Mouse (Mus musculus) ovary, adult 18-20 months (tissue): ENCODE results near the gene Ccdc153.
A peak's percentile ranks its signal among the peaks of the same experiment; 100 is the strongest.

Experiments used
- DNase-seq: peaks from one replicate; pipeline ENCODE4 v3.0.0; 2022; ENCODE audit warnings: low spot score, mixed read lengths

Gene Ccdc153

GRCm38 (mm10) chr9:44240911-44241310 lies 435 bp downstream of the Ccdc153 start:
- DNase-seq: peak; percentile 50

- no peak for DNase-seq
Observed at GRCm38 (mm10) chr9:44241418-44241817, 942 bp downstream of the Ccdc153 start.

GRCm38 (mm10) chr9:44243621-44244020 lies 3.1 kb downstream of the Ccdc153 start:
- no peak for DNase-seq

- DNase-seq: no peak
Observed at GRCm38 (mm10) chr9:44247907-44248306, 7.4 kb downstream of the Ccdc153 start.

- peak; percentile 53 for DNase-seq
Observed at GRCm38 (mm10) chr9:44249181-44250146, 9.0 kb downstream of the Ccdc153 start.

GRCm38 (mm10) chr9:44250445-44250844 lies 10.0 kb downstream of the Ccdc153 start:
- no peak for DNase-seq

- DNase-seq: no peak
Observed at GRCm38 (mm10) chr9:44251314-44251713, 10.8 kb downstream of the Ccdc153 start, which contains the start of gene Pdzd3. Gene Pdzd3, minus strand, starts transcription at chr9:44251471.

GRCm38 (mm10) chr9:44253441-44253840 lies 13.0 kb downstream of the Ccdc153 start:
- DNase-seq: no peak

- no peak for DNase-seq
Observed at GRCm38 (mm10) chr9:44254508-44255135, 14.1 kb downstream of the Ccdc153 start.

- no peak for DNase-seq
Observed at GRCm38 (mm10) chr9:44255136-44255521, 14.7 kb downstream of the Ccdc153 start.

- no peak for DNase-seq
Observed at GRCm38 (mm10) chr9:44256213-44256612, 15.7 kb downstream of the Ccdc153 start.

- DNase-seq: no peak
Observed at GRCm38 (mm10) chr9:44259014-44259413, 18.5 kb downstream of the Ccdc153 start.

GRCm38 (mm10) chr9:44261388-44261787 lies 20.9 kb downstream of the Ccdc153 start:
- DNase-seq: no peak

GRCm38 (mm10) chr9:44266478-44267226 lies 26.2 kb downstream of the Ccdc153 start:
- no peak for DNase-seq

GRCm38 (mm10) chr9:44267319-44268026 lies 27.0 kb downstream of the Ccdc153 start:
- no peak for DNase-seq

- DNase-seq: peak; percentile 85
Observed at GRCm38 (mm10) chr9:44268027-44268360, 27.5 kb downstream of the Ccdc153 start.

- no peak for DNase-seq
Observed at GRCm38 (mm10) chr9:44268432-44268831, 28.0 kb downstream of the Ccdc153 start, which contains the start of gene Nlrx1. Gene Nlrx1, minus strand, starts transcription at chr9:44268599.

GRCm38 (mm10) chr9:44269077-44269476 lies 28.6 kb downstream of the Ccdc153 start:
- DNase-seq: no peak

GRCm38 (mm10) chr9:44269973-44270372 lies 29.5 kb downstream of the Ccdc153 start:
- DNase-seq: no peak

- DNase-seq: no peak
Observed at GRCm38 (mm10) chr9:44283183-44283582, 42.7 kb downstream of the Ccdc153 start.

- DNase-seq: no peak
Observed at GRCm38 (mm10) chr9:44286256-44286850, 45.9 kb downstream of the Ccdc153 start.
